Mouse (Mus musculus) urinary bladder, postnatal 4 days (tissue): ENCODE measurements around the gene Tatdn2.

ENCODE experiments used
- DNase-seq, 2 experiments: peaks; one replicate each; pipeline ENCODE4 v3.0.0; 2021 to 2022; ENCODE audit warnings: low spot score in 2 of 2

Tatdn2 gene

GRCm38 (mm10) chr6:113696582-113697221, at the start of gene Tatdn2:
Tatdn2 (plus strand) TSS chr6:113697050.
- DNase-seq = peak; percentile 96 to 97

GRCm38 (mm10) chr6:113649346-113650196, 47.3 kb upstream of the Tatdn2 start:
- no peak for DNase-seq

GRCm38 (mm10) chr6:113650197-113650640, 46.6 kb upstream of the Tatdn2 start:
- no peak for DNase-seq

GRCm38 (mm10) chr6:113651626-113652025, 45.2 kb upstream of the Tatdn2 start:
- no peak for DNase-seq

GRCm38 (mm10) chr6:113653551-113653950, 43.3 kb upstream of the Tatdn2 start:
- DNase-seq = no peak

- no peak for DNase-seq
Measured at GRCm38 (mm10) chr6:113654102-113654501, 42.7 kb upstream of the Tatdn2 start.

GRCm38 (mm10) chr6:113654753-113655397, 42.0 kb upstream of the Tatdn2 start:
- DNase-seq = no peak

- no peak for DNase-seq
Measured at GRCm38 (mm10) chr6:113655475-113655874, 41.4 kb upstream of the Tatdn2 start.

GRCm38 (mm10) chr6:113656847-113657246, 40.0 kb upstream of the Tatdn2 start:
- DNase-seq = peak in 1 of 2 experiments; percentile 33

- no peak for DNase-seq
Measured at GRCm38 (mm10) chr6:113658226-113658625, 38.6 kb upstream of the Tatdn2 start.

GRCm38 (mm10) chr6:113659648-113660491, 37.0 kb upstream of the Tatdn2 start:
- DNase-seq = no peak

GRCm38 (mm10) chr6:113660492-113661352, 36.1 kb upstream of the Tatdn2 start:
- DNase-seq = no peak

- DNase-seq = no peak
Measured at GRCm38 (mm10) chr6:113661353-113662241, 35.3 kb upstream of the Tatdn2 start.

- no peak for DNase-seq
Measured at GRCm38 (mm10) chr6:113662964-113663700, 33.7 kb upstream of the Tatdn2 start.

GRCm38 (mm10) chr6:113664305-113664704, 32.5 kb upstream of the Tatdn2 start:
- DNase-seq = no peak

GRCm38 (mm10) chr6:113667611-113668122, 29.2 kb upstream of the Tatdn2 start:
- DNase-seq = no peak

- DNase-seq = peak in 1 of 2 experiments; percentile 48
Measured at GRCm38 (mm10) chr6:113668287-113669154, 28.3 kb upstream of the Tatdn2 start.

GRCm38 (mm10) chr6:113669821-113670220, 27.0 kb upstream of the Tatdn2 start:
- no peak for DNase-seq
